Mouse (Mus musculus) megakaryocyte-erythroid progenitor cell, adult 5 weeks (primary cell): Measurements from ENCODE around the gene Slc30a5. TPM values are rescaled to one million over a fixed set of nuclear protein-coding genes. Genes with fewer than 3 reads are reported as not detected.

Source experiments
- polyA plus RNA-seq: library from polyadenylated mRNA; stranded (reverse); fragments of >175 nt; gene quantifications from 2 replicates; pipeline ENCODE4 v1.2.3, GENCODE M21; 2012

The Slc30a5 gene
- 9.1 and 9.8 TPM in 2 replicates for polyA plus RNA-seq

DNA sequence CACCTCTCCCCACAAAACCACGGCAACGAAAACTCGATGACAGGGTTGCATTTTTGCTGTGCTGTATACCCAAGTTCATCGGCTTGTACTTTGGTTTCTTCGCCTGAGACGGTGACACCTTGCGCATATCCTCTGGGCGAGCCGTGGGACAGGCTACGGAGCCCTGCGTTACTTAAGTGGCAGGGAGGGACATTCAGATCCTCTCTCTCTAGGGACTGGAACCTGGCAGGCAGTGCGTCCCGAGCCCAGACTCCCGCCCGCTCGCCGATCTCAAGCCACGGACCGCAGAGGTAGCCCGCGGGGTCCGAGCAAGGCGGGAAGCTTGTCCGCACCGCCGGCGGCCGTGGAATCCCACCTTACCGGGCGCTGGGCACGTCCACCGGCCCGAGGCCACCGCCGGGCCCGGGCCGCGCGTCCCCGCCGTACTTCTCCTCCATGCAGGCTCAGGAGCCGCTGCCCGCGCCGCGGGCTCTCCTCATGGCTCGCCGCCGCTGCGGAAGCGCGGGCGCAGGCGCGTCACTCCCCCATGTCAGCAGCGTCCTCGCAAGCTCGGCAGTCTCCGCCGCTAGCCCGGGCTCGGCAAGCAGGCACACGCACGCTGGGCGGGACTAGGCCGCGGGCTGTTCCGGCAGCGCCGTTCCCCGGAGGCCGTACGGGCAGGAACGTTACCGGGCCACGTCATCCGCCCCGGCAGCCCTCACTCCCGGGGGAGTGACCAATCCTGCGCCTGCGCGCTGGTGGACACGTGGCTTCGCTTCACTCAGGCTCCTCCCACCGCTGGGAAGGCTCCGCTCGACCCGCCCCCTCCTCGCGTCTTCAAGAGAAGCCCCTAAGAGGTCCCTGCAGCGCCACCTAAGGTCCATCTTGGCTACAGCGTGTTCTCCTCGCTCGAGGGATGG is at the start of gene Slc30a5:
Gene Slc30a5, minus strand, starts transcription at position 687 of the 899 bp plus-strand sequence.

DNA sequence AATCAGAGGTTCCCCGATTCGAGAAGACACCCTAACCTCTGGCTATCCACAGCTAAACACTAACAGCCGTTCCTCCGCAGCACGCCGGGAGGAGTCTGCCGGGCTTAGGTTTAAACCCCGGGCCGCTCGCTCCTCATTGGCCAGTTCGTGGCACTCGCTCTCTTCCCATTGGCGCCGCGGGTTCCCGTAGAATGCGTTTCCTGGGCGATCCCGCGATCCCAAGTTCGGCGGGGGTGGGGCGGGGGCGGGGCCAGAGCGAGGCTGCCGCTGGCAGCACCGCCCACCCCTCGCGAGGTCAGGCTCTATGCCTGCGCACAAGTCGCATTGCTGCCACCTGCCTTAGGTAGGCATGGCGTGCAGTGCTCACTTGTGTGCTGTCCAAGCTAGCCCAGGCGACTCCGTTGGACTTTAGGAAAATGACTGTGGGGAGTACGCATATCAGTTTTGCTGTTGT is 46.8 kb downstream of the Slc30a5 start, which contains the start of gene Ccnb1:
Gene Ccnb1, minus strand, starts transcription at position 157 of the 454 bp plus-strand sequence.

DNA sequence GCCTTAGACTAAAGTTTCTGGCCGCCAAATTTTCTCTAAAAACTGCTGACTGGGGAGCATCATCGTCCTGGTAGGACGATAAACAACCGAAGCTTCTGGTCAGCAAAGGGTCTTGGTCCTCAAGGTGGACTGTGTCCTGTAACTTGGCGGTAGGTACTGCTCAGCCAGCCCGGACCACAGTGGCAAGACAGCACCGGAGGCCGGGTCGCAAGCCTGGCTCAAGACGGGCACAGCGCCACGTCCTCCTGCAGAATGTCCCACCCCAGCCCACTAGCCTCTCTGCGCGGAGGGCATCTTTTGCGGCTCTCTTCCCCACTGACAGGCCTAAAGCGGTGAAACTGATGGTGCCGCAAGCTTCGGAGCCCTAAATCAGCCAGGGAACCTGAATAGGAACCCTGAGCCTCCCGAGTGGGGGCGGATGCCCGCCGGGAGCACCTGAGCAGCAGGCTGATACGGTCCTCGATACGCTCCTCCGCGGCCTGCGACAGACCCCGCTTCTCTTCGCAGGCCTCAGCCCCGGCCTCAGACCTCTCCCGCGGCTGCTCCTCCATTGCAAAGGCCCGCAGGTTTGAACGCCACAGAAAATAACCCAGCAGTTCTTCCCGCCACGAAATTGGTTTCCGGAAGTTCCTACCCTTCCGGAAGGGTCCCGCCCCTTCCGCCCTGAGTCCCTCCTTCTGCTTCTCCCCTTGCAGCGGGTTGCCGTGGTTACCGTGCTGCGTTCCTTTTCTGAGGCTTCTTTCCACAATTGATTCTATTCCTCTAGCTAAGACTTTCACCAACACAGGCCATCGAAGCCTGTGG is 57.8 kb downstream of the Slc30a5 start, which contains the start of gene Cenph:
Gene Cenph, minus strand, starts transcription at position 648 of the 804 bp plus-strand sequence.

Other genes starting within 250 kb of the Slc30a5 start
- gene Marveld2, start 216.5 kb downstream of the Slc30a5 start, polyA plus RNA-seq = 0.33 and 0.56 TPM in 2 replicates
- gene Ak6, start 182.4 kb downstream of the Slc30a5 start, polyA plus RNA-seq = 52.9 and 56.8 TPM in 2 replicates
- 8.6 and 9.1 TPM in 2 replicates for gene Rad17, start 182.4 kb downstream of the Slc30a5 start, polyA plus RNA-seq
- gene Taf9, start 181.8 kb downstream of the Slc30a5 start, polyA plus RNA-seq = 20.1 and 27.7 TPM in 2 replicates
- gene Ccdc125, start 163.7 kb downstream of the Slc30a5 start, polyA plus RNA-seq = 3.4 and 3.7 TPM in 2 replicates
- gene Cdk7, start 102.5 kb downstream of the Slc30a5 start, polyA plus RNA-seq = 9.2 and 9.8 TPM in 2 replicates
- gene Mrps36, start 88.8 kb downstream of the Slc30a5 start, polyA plus RNA-seq = 88.9 and 94.7 TPM in 2 replicates
- gene Cenph, start 57.5 kb downstream of the Slc30a5 start, polyA plus RNA-seq = 22.1 and 22.7 TPM in 2 replicates
- 1.7 and 2.6 TPM in 2 replicates for gene Ccnb1, start 46.9 kb downstream of the Slc30a5 start, polyA plus RNA-seq